Mouse (Mus musculus) ovary, postnatal 14 days (tissue): ENCODE measurements around the gene Ska2.
A peak's percentile ranks its signal among the peaks of the same experiment; 100 is the strongest.

Experiments used
- DNase-seq: peaks from one replicate; pipeline ENCODE4 v3.0.0; 2022; ENCODE audit warnings: low spot score

Ska2 gene

GRCm38 (mm10) chr11:87108755-87109518 lies at the start of gene Ska2:
TSS of gene Ska2 (plus strand) at chr11:87109234.
- DNase-seq: peak; percentile 91

DNA sequence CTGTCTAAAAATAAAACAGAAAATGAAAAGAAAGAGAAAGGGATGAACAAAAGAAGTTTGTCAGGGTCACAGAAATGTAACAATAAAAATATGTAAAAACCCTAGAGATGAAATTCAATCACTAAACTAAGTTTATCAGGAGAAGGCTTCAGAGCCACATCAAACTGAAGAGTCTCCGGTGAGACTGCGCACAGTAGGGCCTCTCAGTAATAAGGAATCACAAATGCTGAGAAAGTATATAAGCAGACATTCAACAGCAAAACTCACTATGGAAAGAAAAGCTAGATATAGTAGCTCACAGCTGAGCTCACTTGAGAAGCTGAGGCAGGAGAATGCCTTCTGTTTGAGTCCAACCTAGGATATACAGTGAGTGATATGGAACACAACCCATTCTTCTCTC lies 48.6 kb upstream of the Ska2 start:
- no peak for DNase-seq

GRCm38 (mm10) chr11:87062087-87062486 lies 46.9 kb upstream of the Ska2 start:
- no peak for DNase-seq

GRCm38 (mm10) chr11:87073343-87073865 lies 35.6 kb upstream of the Ska2 start:
- DNase-seq: peak; percentile 48

GRCm38 (mm10) chr11:87073866-87074440 lies 35.1 kb upstream of the Ska2 start, which contains the start of gene Gdpd1:
TSS of gene Gdpd1 (minus strand) at chr11:87074062.
- peak; percentile 63 for DNase-seq

- DNase-seq: no peak
Measured at GRCm38 (mm10) chr11:87083712-87084111, 25.3 kb upstream of the Ska2 start.

GRCm38 (mm10) chr11:87085461-87085860 lies 23.6 kb upstream of the Ska2 start:
- DNase-seq: no peak

DNA sequence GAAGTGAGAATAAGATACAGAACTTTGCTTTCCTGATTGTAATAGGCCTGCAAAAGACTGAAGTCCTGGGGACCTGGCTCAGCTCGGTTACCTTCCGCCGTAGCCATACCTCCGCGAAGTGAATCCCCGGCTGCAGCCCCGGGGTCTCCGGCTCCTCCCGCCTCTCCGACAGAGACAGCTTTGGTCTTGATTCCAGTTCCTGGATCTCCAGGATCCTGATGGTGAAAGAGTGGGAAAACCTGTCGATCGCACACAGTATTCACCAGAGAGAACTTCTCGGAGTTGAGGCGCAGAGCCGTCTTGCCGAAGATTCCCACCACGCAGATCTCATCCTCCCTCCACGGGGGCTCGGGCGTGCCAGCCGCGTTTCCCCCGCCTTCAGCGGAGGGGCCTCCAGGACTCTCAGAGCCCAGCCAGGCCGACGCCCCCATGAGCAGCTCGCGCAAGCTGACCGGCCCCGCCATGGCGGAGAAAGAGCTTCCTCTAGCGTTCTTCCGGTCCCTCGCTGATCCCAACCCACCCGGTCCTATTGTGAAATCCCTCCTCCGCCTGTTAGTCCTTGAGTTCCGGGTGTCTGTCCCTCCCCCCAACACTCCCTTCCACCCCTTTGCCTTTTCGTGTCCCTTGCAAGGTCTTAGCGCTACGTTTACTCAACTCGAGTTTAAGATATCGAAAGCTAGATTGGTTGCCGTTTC lies 22.6 kb upstream of the Ska2 start, which contains the start of gene Smg8:
Smg8 (minus strand) TSS at position 485 of the 695 bp plus-strand sequence.
- peak; percentile 76 for DNase-seq

DNA sequence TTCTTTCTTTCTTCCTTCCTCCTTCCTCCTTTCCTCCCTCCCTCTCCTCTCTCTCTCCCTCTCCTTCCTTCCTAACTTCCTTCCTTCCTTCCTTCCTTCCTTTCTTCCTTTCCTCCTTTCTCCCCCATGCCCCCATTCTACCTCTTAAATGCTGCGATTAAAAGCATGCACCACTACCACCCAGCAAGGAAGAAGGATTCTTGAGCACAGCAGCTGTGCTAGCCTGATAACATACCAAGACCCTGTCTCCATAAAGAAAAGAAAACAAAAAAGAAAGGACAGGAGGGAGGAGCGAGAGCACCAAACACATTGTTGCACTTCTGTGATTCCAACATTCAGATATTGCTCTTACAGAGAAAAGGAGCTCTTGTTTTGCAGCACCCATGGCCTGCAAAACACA lies 21.9 kb upstream of the Ska2 start:
- DNase-seq: no peak

GRCm38 (mm10) chr11:87108409-87108754 lies 652 bp upstream of the Ska2 start, which contains the start of gene Prr11:
TSS of gene Prr11 (minus strand) at chr11:87108708.
- no peak for DNase-seq

- no peak for DNase-seq
Measured at GRCm38 (mm10) chr11:87109519-87110171, 611 bp downstream of the Ska2 start.

DNA sequence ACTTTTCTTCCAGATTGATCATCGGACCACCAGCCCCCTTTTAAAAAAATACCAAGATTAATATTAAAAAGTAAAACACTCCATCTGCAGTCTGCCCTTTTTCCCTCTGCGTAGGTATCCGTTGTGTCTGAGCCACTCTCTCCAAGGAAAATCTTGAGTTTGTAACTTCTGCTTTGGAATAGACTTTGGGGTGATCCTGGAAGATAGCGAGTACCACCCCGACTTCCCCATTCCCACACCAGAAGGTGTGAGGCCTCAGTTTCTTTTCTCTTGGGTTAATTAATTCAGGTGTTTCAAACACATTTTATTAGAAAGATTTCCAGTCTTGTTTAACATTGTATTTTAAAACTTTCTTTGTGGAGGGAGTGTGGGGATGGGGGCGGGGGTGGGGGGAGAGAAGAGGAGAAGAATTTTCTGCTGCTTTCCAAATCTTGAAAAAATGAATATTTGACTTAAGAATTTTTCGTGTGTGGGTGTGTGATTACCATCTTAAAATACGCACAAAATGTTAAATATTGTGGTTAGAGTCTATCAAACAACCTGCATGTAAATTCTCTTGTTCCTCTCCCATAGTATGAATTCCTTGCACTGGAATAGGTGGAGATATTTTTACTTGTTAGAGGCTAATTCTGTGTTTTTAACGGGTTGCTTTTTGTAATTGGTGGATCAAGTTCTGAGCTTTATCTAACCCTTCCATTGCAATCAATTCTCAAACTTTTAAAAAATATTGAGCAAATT lies 1.3 kb downstream of the Ska2 start:
- DNase-seq: no peak

DNA sequence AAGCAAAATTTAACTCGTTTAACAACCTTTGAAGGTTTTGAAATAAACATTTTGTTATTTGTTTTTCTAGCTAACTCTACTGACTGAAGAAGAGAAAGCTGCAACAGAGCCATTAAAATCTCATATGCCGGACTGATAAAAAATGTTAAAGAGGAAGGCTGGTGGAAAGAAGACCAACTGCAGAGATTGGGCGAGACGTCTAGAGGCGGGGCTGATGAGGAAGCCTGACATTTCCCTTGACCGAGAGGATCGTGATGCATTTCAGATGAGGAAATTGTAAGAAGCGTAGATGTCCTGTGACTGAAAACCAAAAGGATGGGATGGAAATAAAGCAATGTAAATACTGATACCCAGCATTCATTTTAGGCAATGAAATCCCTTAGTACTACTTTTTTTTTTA lies 12.8 kb downstream of the Ska2 start:
- no peak for DNase-seq

GRCm38 (mm10) chr11:87125562-87125961 lies 16.5 kb downstream of the Ska2 start:
- DNase-seq: no peak

- no peak for DNase-seq
Measured at GRCm38 (mm10) chr11:87126281-87126823, 17.3 kb downstream of the Ska2 start.

GRCm38 (mm10) chr11:87126824-87127816 lies 18.1 kb downstream of the Ska2 start, which contains the start of gene Trim37:
TSS of gene Trim37 (plus strand) at chr11:87127077.
- peak; percentile 72 for DNase-seq

GRCm38 (mm10) chr11:87136233-87136632 lies 27.2 kb downstream of the Ska2 start:
- DNase-seq: no peak

DNA sequence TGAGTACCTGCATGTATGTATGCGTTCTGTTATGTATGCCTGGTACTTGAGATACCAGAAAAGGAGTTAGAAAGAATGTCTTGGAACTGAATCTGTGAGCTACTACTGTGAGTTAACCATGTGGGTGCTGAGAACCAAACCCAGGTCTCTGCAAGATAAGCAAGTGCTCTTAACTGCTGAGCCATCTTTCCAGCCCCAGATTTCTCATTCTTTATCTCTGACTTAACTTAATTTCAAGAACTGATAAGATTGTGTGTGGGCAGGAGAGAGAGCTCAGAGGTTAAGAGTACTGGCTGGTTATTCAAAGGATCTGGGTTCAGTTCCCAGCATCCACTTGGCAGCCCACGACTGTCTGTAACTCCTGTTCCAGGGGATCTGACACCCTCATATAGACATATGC lies 49.0 kb downstream of the Ska2 start:
- no peak for DNase-seq

DNA sequence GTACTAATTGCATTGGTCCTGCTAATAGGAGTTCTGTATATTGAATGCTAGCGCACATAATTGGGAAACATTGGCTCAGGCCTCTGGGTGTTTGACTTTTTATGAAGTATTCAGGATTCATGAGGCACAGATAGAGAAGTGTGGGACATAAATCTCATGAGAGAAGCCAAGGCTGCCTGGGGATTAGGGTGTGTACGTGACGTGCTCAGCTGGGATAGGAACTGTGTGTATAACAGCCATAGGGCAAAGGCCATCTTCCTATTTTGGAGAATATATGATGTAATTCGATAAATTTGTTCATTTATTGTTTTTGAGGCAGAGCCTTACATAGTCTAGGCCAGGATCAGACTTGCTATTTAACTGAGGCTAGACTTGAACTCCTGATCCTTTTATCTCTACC lies 53.7 kb downstream of the Ska2 start:
- no peak for DNase-seq

DNA sequence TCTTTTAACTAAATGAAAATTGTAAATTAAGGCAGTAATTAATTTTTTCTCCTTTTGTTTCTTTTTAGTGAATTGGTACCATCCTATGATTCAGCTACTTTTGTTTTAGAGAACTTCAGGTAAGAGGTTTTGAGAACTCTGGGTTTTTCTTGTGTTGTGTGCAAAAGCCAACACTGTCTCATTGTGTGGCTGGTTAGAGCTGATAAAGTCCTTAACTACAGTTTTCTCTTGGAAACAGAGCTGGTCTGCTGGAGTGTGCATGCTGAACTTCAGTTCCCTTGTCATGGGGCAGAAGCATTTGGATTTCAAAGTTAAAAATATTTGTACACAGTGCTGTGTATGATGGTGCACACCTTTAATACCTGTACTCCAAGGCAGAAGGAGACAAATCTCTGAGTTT lies 54.7 kb downstream of the Ska2 start:
- no peak for DNase-seq
